Mouse (Mus musculus) heart, postnatal 0 days (tissue): ENCODE data around the gene Ctxn2. TPM values are rescaled to one million over a fixed set of nuclear protein-coding genes. Genes with fewer than 3 reads are reported as not detected.

Experiments
- ATAC-seq: fragments of 200-750 bp; cut with Nextera tagmentation; 2 replicates; pipeline ENCODE4 v1.8.0; 2017; ENCODE audit warnings: low read depth, moderate number of reproducible peaks, moderate library complexity; ENCODE audit not compliant: insufficient read depth
- DNase-seq: peaks from one replicate; pipeline ENCODE4 v3.0.0-alpha.2; 2016; ENCODE audit warnings: low spot score
- H3K27ac ChIP-seq: fragments of 300-500 bp; sonication (generic); 2 replicates; pipeline ENCODE4 v1.5.1; 2014; ENCODE audit warnings: low read depth, mild to moderate bottlenecking
- H3K27me3 ChIP-seq: fragments of 300-500 bp; sonication (generic); 2 replicates; pipeline ENCODE4 v1.6.1; 2014; ENCODE audit warnings: low read length, mixed read lengths; ENCODE audit not compliant: control insufficient read depth, insufficient read depth
- H3K36me3 ChIP-seq: fragments of 300-500 bp; sonication (generic); replicated peaks from 2 replicates; pipeline ENCODE4 v1.6.1; 2014; ENCODE audit warnings: low read length, mixed read lengths; ENCODE audit not compliant: control insufficient read depth, insufficient read depth
- H3K4me1 ChIP-seq: fragments of 300-500 bp; sonication (generic); 2 replicates; pipeline ENCODE4 v1.6.1; 2014; ENCODE audit warnings: antibody characterized with exemption; ENCODE audit not compliant: control insufficient read depth, insufficient read depth
- H3K4me2 ChIP-seq: fragments of 300-500 bp; sonication (generic); 2 replicates; pipeline ENCODE4 v1.6.1; 2014; ENCODE audit warnings: low read depth, mild to moderate bottlenecking, low read length, moderate library complexity
- H3K4me3 ChIP-seq: fragments of 300-500 bp; sonication (generic); 2 replicates; pipeline ENCODE4 v1.5.1; 2014; ENCODE audit warnings: low read depth, low read length
- H3K9ac ChIP-seq: fragments of 300-500 bp; sonication (generic); replicated peaks from 2 replicates; pipeline ENCODE4 v1.6.1; 2014; ENCODE audit warnings: low read depth, low read length, mixed read lengths
- H3K9me3 ChIP-seq: fragments of 300-500 bp; sonication (generic); replicated peaks from 2 replicates; pipeline ENCODE4 v1.6.1; 2016; ENCODE audit warnings: low read length; ENCODE audit not compliant: control insufficient read depth
- CTCF ChIP-seq: IDR thresholded peaks from 2 replicates; pipeline ENCODE4 v1.5.1; 2016; ENCODE audit warnings: antibody characterized with exemption, control low read depth, low read depth
- EP300 ChIP-seq: IDR thresholded peaks from 2 replicates; pipeline ENCODE4 v1.6.1; 2016; ENCODE audit warnings: antibody characterized with exemption, low read depth
- WGBS: fragments of 180-500 bp; shearing (Covaris S2); extraction: QIAGEN DNeasy Blood & Tissue Kit; methylation state at CpG from one replicate; pipeline ENCODE4 v1.1.7; 2014; 5-methylcytosine and 5-hydroxymethylcytosine counted together
- polyA plus RNA-seq: library from polyadenylated mRNA; unstranded; fragments of >200 nt; fragmentation: Nextera tagmentation; extraction: Ambion mirVana; gene quantifications from 2 replicates; pipeline ENCODE4 v1.2.1, GENCODE M21; 2015
- total RNA-seq: library from RNA; depleted of rRNA; stranded (reverse); fragments of >200 nt; gene quantifications from 2 replicates; pipeline ENCODE4 v1.2.3, GENCODE M21; 2014; ENCODE audit warnings: low replicate concordance

The Ctxn2 gene
- total and polyA plus RNA-seq, 2 experiments from 2014 or later, result not detected

DNA sequence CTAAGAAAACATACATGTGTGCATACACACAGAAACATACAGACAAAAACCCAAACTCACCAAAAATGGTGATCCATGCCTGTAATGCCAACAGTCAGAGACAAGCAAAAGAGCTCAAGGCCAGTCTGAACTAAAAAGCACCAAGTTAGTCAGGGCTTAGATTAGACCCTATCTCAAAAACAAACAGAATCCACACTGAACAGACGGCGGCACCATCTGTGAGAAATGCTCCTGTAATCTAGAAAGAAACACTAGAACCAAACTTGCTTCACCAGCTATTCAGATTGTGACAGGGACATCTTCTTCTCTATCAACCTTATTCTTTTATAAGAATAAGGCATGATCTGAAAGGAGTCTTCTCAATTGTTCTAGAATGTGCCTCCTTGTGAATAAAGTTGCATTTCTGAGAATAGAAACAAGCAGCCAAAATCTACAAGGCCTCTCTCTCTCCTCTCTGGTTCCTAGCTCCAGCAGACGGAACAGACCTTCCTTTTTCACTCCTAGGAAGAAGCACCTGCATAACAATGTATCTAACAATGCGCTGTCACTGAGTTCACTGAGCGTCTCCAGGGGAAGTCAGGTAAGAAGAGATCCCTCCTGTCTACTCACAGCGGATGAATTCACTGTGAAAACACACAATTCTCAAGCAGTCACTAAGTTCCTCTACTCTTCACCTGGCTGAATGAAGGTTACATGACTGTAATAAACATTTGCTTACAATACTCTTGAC, 16.9 kb upstream of the Ctxn2 start:
- Histone ChIP-seq H3K4me3 (no peak overlapping the region), H3K27ac (no peak overlapping the region), H3K9ac (no peak overlapping the region), H3K36me3 (0 out of 2 replicates have a peak, but pooled peaks cover 3% of the 10 kb centered on the region), H3K27me3 (no peaks in the 10 kb centered on the region), H3K4me1 (peaks cover 17% of the 10 kb centered on the region; the same call in 1 of the 2 replicates), H3K9me3 (no peaks in the 10 kb centered on the region), H3K4me2 (no peak overlapping the region)
- TF ChIP-seq CTCF, result no peak
- no peak for TF ChIP-seq EP300
- ATAC-seq (no peak), DNase-seq (no peak)
- 59% methylated on average over 6 of the region's 6 CpGs for WGBS

DNA sequence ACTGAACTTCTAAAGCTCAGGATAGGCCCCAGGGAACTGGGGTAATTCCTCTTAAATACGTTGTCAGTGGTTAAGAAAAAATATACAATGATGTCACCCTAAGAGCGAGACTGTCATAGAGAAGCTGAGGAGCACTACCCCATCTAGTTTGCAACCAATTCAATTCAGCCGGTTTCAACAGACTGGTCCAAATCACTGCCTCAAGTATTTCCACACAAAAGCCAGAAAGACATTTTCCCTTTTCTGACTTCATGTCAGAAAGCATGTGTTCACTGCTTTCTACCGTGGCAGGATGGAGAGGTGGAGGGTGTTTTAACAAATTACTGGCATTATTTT, 14.2 kb upstream of the Ctxn2 start:
- Histone ChIP-seq H3K4me3 (peak overlapping the region; percentile 62), H3K4me1 (peaks cover 17% of the 10 kb centered on the region; the same call in 1 of the 2 replicates), H3K4me2 (peak overlapping the region; percentile 78), H3K36me3 (no peaks in the 10 kb centered on the region), H3K9me3 (no peaks in the 10 kb centered on the region), H3K27ac (0 out of 2 replicates have a peak overlapping the region, but pooled peaks have one; percentile 77), H3K9ac (peak overlapping the region; percentile 77), H3K27me3 (no peaks in the 10 kb centered on the region)
- peak; percentile 14 for DNase-seq
- WGBS, result 8% methylated on average over 4 of the region's 4 CpGs
- ATAC-seq, result no peak
- no peak for TF ChIP-seq EP300

DNA sequence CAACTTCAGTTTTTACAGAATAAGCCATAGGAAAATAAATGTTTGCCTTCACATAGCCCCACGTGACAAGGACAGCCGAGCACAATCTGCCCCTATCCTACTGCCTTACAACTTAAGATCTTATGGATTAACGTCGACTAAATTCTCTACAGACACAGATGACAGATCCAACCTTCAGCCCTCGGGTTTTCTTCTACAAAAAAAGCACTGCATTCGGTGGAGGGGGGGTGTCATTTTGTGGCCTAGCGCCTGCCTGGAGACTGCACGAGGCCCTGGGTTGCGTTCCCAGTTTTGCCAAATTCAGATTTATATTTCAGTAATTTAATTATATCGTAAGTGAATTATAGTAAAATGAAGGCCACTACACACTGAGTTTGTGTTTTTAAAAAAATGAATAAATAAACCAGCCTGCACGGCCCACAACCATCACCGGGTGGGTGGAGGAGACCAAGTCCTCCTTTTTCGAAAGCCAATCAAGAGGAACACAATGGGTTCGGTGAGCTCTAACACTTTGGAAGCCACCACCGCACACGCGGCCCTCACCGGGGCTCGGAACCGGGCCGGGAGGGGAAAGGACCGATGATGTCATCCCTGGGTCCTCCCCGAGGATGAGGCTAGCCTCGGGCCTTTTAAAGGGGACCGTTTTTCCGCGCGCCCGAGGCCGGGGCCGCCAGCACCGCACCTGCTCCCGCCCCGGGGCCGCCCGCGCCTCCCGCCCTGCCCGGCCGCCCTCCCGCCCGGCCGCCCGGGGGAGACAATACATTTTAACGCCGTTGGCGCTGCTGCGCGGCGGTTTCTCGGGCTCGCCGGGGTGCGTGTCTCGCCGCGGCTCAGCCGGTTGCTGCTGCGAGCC, 13.6 kb upstream of the Ctxn2 start:
- H3K9me3 ChIP-seq, result no peaks in the 10 kb centered on the region
- peaks cover 17% of the 10 kb centered on the region; the same call in 1 of the 2 replicates for H3K4me1 ChIP-seq
- H3K36me3 ChIP-seq, result no peaks in the 10 kb centered on the region
- ATAC-seq (peak; percentile 73), DNase-seq (peak; percentile 27)
- peak overlapping the region; percentile 62 for H3K4me3 ChIP-seq
- H3K9ac ChIP-seq, result peak overlapping the region; percentile 77
- no peak for TF ChIP-seq EP300
- no peak for TF ChIP-seq CTCF
- no peaks in the 10 kb centered on the region for H3K27me3 ChIP-seq
- 2% methylated on average over 36 of the region's 59 CpGs for WGBS
- peak overlapping the region; percentile 78 for H3K4me2 ChIP-seq
- H3K27ac ChIP-seq, result peak overlapping the region; percentile 77

DNA sequence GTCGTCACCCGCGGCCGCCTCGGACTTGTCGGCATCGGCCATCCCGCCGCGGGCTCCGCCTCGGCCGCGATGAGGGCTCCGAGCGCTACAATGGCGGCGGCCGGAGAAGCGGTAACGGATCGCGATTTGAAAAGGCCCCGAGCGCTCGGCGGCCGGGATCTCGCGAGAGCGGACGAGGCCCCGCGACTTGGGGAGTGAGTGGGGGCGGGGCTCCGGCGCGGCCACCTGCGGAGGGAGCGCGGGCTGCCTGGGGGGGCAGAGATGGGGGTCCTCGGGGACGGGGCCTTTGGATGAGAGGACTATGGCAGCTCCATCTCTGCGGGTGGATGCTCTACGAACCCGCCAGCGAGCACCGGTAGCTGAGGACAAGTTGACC, 13.0 kb upstream of the Ctxn2 start, which contains the start of gene Myef2:
Gene Myef2, minus strand, starts transcription at position 185 of the 376 bp plus-strand sequence.
- 1% methylated on average over 38 of the region's 48 CpGs for WGBS

DNA sequence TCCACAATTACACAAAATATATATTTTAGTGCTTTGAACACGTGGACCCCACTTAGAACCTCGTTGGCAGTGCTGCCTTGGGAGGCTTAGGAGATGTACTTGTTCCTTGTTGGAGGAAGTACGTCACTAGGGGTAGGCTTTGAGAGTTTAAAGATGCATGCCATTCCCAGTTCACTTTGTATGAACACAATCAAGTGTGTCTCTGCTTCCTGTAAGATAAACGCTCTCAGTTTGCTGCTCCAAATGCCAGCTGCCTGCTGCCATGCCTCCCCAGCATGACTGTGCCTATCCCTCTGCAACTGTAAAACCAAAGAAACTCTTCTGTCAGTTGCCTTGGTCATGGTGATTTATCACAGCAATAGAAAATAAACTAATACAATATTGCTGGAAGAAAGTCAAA, 10.7 kb upstream of the Ctxn2 start:
- Histone ChIP-seq H3K36me3 (no peaks in the 10 kb centered on the region), H3K4me1 (peaks cover 16% of the 10 kb centered on the region; the same call in 1 of the 2 replicates), H3K27ac (no peak overlapping the region), H3K4me2 (no peak overlapping the region), H3K4me3 (no peak overlapping the region), H3K27me3 (no peaks in the 10 kb centered on the region), H3K9ac (no peak overlapping the region), H3K9me3 (no peaks in the 10 kb centered on the region)
- no peak for TF ChIP-seq CTCF
- no peak for TF ChIP-seq EP300
- no peak for ATAC-seq
- no peak for DNase-seq
- WGBS, result 24% methylated on average over 4 of the region's 4 CpGs

More for the DNA sequence above, 13.0 kb upstream of the Ctxn2 start, which contains the start of gene Myef2:
- Histone ChIP-seq H3K4me1 (peaks cover 17% of the 10 kb centered on the region; the same call in 1 of the 2 replicates), H3K4me3 (peak within 1 kb of the TSS; percentile 62), H3K9ac (peak within 1 kb of the TSS; percentile 77), H3K9me3 (no peaks in the 10 kb centered on the region), H3K4me2 (peak within 1 kb of the TSS; percentile 78), H3K36me3 (no peaks in the 10 kb centered on the region), H3K27me3 (no peaks in the 10 kb centered on the region), H3K27ac (peak within 1 kb of the TSS; percentile 77)
- DNase-seq, result peak; percentile 77
- no peak for TF ChIP-seq CTCF
- peak; percentile 87 for TF ChIP-seq EP300
- ATAC-seq, result peak; percentile 93
